Mouse (Mus musculus): Measurements from ENCODE around the gene Irf2bpl. TPM values are rescaled to one million over a fixed set of nuclear protein-coding genes. Genes with fewer than 3 reads are reported as not detected.

The Irf2bpl gene
- 47.6 and 58.3 TPM in 2 replicates for polyA plus RNA-seq (2014; fragmentation: Nextera tagmentation; extraction: Ambion mirVana)

DNA sequence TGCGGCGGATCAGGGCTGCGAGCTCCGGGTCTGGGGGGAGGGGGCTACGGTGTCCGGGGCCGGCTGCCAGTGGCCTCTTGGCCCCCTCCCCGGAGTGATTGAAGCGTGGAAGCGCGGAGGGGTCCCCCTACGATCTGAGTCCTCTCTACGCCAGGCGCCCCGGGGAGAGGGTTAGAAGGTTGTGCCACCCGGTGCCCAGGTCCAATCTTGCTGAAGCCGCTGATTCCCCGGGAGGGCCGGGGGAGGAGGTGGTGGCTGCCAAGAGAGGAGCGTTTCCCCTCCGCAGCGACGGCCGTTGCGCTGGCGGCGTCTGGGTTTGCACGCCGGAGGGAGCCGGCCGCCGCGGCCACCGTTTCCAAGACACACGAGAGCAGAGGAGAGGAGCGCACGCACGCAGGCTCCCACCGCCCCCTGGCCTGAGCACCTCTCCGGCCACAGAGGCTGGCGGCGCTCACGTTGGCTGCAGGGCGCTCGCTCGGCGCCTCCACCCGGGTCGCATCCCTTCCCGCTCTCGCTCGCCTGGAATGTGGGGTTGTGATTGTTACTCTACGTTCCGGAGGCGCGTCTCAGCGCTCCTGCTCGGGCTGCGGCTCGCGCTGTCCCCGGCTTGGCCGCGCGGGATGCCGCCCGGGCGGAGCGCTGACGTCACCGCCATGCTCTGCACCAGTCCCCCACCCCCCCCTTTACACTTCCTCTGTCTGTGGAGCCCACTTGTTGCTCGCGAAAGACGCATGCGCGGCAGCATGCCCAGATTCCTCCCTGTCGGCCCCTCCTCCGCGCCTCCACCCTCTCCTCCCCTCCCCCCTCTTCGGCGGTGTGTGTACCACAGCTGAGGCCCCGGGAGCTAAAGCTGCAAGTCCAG is at the start of gene Irf2bpl:
TSS of gene Irf2bpl (minus strand) at position 602 of the 862 bp plus-strand sequence.
- Histone ChIP-seq H3K9me3 (ENCODE audit: control insufficient read depth, low read length) (no peaks in the 10 kb centered on the region), H3K27me3 (ENCODE audit: control insufficient read depth, insufficient read depth, low read length) (peaks cover 4% of the 10 kb centered on the region; the same call in 1 of the 2 replicates), H3K4me3 (ENCODE audit: low read depth, low read length) (peak within 1 kb of the TSS; percentile 95), H3K4me1 (ENCODE audit: control insufficient read depth, insufficient read depth, low read length) (peaks cover 33% of the 10 kb centered on the region), H3K9ac (replicated peaks; ENCODE audit: low read depth, low read length) (peak within 1 kb of the TSS; percentile 100), H3K36me3 (ENCODE audit: control insufficient read depth, insufficient read depth, low read length) (no peaks in the 10 kb centered on the region), H3K4me2 (ENCODE audit: low read depth, low read length) (peak within 1 kb of the TSS; percentile 70), H3K27ac (ENCODE audit: low read depth, low read length) (peak within 1 kb of the TSS; percentile 99)
- WGBS: under 1% methylated on average over 70 of the region's 82 CpGs
- peak; percentile 89 for ATAC-seq (ENCODE audit: low read depth)

DNA sequence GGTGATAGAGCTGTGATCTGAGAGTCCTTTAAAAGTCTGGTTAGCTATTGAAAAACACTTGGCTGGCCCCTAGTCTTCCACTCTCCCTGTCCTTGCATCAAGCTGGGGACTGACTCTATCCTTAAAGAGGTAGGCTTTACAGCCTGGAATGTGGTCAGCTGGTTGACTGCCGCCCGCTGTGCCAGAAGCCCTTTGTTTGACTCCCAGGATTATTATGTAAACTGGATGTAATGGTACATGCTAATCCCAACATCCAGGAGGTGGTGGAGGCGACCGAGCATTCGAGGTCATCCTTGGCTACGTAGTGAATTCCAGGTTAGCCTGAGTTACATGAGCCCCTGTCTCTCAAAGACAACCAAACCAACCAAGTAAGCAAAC is 48.0 kb upstream of the Irf2bpl start:
- H3K4me3 ChIP-seq (ENCODE audit: low read depth, low read length): no peak overlapping the region
- WGBS: 17% methylated on average over 6 of the region's 6 CpGs
- H3K4me2 ChIP-seq (ENCODE audit: low read depth, low read length): no peak overlapping the region
- no peak overlapping the region for H3K27ac ChIP-seq (ENCODE audit: low read depth, low read length)
- no peak for ATAC-seq (ENCODE audit: low read depth)
- H3K36me3 ChIP-seq (ENCODE audit: control insufficient read depth, insufficient read depth, low read length): no peaks in the 10 kb centered on the region
- H3K9me3 ChIP-seq (ENCODE audit: control insufficient read depth, low read length): 0 out of 2 replicates have a peak, but pooled peaks cover 3% of the 10 kb centered on the region
- no peaks in the 10 kb centered on the region for H3K27me3 ChIP-seq (ENCODE audit: control insufficient read depth, insufficient read depth, low read length)
- H3K9ac ChIP-seq (replicated peaks; ENCODE audit: low read depth, low read length): no peak overlapping the region
- H3K4me1 ChIP-seq (ENCODE audit: control insufficient read depth, insufficient read depth, low read length): no peaks in the 10 kb centered on the region; the same call in 1 of the 2 replicates

DNA sequence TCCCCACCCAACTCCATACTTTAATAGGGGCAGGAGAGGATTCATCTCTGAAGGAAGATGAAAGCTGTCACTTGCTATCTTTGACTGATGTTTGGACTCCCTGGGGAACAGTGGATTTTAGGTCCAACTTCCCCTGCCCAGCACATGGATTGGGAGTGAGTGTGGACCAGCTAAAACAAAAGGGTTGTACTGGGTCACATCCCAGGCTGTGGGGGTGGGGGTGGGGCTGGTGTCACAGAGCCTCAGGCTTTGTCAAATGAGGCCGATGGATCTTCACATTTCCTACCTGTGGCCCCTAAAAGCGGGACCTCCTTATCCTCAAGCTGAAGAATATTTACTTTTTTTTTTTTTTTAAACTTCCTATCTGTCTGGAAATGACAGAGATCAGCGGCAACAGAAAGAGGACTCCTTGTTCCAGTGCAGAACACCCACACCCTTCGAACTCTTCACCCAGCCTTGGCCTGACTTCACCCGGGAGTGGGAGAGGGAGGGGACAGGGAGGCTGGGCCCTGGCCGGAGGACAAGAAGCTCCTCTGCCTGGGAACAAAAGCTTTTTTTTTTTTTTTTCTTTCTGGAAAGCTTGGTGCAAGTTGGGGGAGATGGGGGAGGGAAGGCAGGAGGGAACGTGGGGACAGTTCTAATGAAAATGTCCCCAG is 47.4 kb upstream of the Irf2bpl start:
- H3K9me3 ChIP-seq (ENCODE audit: control insufficient read depth, low read length): 0 out of 2 replicates have a peak, but pooled peaks cover 3% of the 10 kb centered on the region
- H3K4me1 ChIP-seq (ENCODE audit: control insufficient read depth, insufficient read depth, low read length): no peaks in the 10 kb centered on the region; the same call in 1 of the 2 replicates
- no peak overlapping the region for H3K4me3 ChIP-seq (ENCODE audit: low read depth, low read length)
- 7% methylated on average over 7 of the region's 7 CpGs for WGBS
- H3K27me3 ChIP-seq (ENCODE audit: control insufficient read depth, insufficient read depth, low read length): no peaks in the 10 kb centered on the region
- H3K27ac ChIP-seq (ENCODE audit: low read depth, low read length): no peak overlapping the region
- ATAC-seq (ENCODE audit: low read depth): no peak
- H3K9ac ChIP-seq (replicated peaks; ENCODE audit: low read depth, low read length): no peak overlapping the region
- H3K36me3 ChIP-seq (ENCODE audit: control insufficient read depth, insufficient read depth, low read length): no peaks in the 10 kb centered on the region
- H3K4me2 ChIP-seq (ENCODE audit: low read depth, low read length): no peak overlapping the region

DNA sequence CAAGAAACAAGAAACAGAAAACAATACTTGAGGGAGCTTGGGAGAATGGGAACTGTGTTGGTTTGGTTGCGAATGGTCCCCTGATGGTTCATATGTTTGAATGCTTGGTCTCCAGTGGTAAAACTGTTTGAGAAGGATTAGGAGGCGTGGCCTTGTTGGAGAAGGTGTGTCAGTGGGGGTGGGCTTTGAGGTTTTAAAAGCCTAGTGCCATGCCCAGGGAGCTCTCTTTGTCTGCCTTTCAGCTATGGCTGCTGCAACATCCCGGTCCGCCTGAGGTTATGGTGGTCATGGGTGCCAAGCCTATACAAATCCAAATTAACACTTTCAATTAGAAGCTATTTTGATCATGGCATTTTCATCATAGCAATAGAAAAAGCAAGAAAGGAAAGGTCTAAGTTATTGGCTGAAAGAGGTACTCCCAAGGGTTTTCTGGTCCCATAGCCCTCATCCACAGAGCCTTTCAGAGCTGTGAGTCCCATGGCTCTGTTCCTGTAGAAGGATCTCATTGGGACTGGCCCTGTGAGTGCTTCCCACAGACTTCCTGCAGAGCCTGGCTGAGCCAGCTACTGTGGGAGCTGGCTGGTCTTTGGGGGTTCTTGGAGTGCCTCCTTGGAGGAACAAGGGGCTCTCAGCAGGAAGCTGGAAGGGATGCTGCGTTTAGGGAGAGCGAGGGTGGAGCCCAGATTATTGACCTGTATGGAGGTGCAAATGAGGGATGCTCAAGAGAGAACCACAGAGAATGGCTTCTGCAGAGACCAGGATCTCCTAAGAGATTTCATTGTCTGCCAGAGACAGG is 46.5 kb upstream of the Irf2bpl start:
- no peak overlapping the region for H3K27ac ChIP-seq (ENCODE audit: low read depth, low read length)
- no peak overlapping the region for H3K4me2 ChIP-seq (ENCODE audit: low read depth, low read length)
- 0 out of 2 replicates have a peak, but pooled peaks cover 3% of the 10 kb centered on the region for H3K9me3 ChIP-seq (ENCODE audit: control insufficient read depth, low read length)
- WGBS: 78% methylated on average over 6 of the region's 6 CpGs
- ATAC-seq (ENCODE audit: low read depth): no peak
- H3K9ac ChIP-seq (replicated peaks; ENCODE audit: low read depth, low read length): no peak overlapping the region
- H3K4me1 ChIP-seq (ENCODE audit: control insufficient read depth, insufficient read depth, low read length): no peaks in the 10 kb centered on the region; the same call in 1 of the 2 replicates
- H3K27me3 ChIP-seq (ENCODE audit: control insufficient read depth, insufficient read depth, low read length): no peaks in the 10 kb centered on the region
- H3K36me3 ChIP-seq (ENCODE audit: control insufficient read depth, insufficient read depth, low read length): no peaks in the 10 kb centered on the region
- no peak overlapping the region for H3K4me3 ChIP-seq (ENCODE audit: low read depth, low read length)

DNA sequence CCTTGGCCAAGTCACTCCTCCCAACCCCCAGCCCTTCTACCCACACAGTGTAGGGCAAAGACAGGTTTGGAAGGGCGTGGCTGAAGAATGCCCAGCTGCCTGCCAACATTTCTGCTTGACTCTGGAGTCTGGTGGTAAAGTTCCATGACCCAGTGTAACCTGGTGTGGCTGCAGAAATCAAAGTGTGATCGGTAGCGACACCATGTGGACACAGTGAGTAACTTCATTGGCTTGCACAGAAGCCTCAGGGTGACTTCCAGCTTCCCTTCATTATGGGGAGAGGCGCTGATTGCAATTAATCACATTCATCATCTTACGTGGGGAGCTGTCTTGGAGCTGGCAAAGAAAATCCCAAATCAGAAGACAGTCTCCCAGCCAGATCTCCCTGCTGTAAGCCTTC is 39.2 kb upstream of the Irf2bpl start:
- Histone ChIP-seq H3K4me1 (ENCODE audit: control insufficient read depth, insufficient read depth, low read length) (peaks cover 9% of the 10 kb centered on the region), H3K9me3 (ENCODE audit: control insufficient read depth, low read length) (0 out of 2 replicates have a peak, but pooled peaks cover 3% of the 10 kb centered on the region), H3K4me3 (ENCODE audit: low read depth, low read length) (no peak overlapping the region), H3K36me3 (ENCODE audit: control insufficient read depth, insufficient read depth, low read length) (no peaks in the 10 kb centered on the region), H3K9ac (replicated peaks; ENCODE audit: low read depth, low read length) (peak overlapping the region; percentile 5; the same call in 1 of the 2 replicates), H3K27me3 (ENCODE audit: control insufficient read depth, insufficient read depth, low read length) (no peaks in the 10 kb centered on the region), H3K27ac (ENCODE audit: low read depth, low read length) (peak overlapping the region; percentile 52; the same call in 1 of the 2 replicates), H3K4me2 (ENCODE audit: low read depth, low read length) (no peak overlapping the region)
- ATAC-seq (ENCODE audit: low read depth): peak; percentile 62
- WGBS: 4% methylated on average over 5 of the region's 5 CpGs

DNA sequence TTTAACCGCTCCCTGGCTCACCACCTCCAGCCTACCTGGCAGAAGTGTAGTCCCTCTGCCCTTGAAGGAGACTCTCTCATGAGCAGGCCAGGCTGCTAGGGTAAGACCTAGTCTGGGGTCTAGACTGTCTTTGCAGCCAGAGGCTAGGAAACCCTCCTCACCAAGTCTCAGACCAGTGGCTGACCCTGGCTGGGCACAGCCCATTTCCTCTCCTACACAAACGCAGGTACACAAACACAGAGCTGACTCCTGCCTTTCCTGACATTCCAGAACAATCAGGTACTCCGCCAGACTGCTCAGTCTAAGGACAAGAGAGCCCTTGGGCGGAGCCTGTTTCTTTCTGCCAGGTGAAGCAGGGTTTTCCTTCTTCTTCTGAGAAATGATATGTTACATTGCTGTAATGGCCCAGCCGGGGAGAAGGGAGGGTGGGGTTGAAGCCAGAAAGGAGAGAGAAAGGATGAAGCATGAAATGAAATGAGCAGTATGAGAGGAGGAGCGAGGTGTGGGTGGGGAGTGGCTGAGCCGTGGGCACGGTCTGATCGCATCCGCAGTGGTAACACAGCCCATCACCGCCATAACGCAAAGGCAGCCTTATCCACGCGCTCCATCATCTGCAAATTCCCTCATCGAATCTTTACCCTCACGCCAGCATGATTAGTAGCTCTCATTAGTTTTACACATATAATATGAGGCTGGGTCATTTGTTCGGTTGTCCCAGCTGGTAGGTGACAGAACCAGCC is 34.6 kb upstream of the Irf2bpl start:
- ATAC-seq (ENCODE audit: low read depth): peak; percentile 26; the same call in 1 of the 2 replicates
- Histone ChIP-seq H3K27ac (ENCODE audit: low read depth, low read length) (peak overlapping the region; percentile 90), H3K4me2 (ENCODE audit: low read depth, low read length) (peak overlapping the region; percentile 4; the same call in 1 of the 2 replicates), H3K9me3 (ENCODE audit: control insufficient read depth, low read length) (no peaks in the 10 kb centered on the region), H3K9ac (replicated peaks; ENCODE audit: low read depth, low read length) (peak overlapping the region; percentile 25; the same call in 1 of the 2 replicates), H3K36me3 (ENCODE audit: control insufficient read depth, insufficient read depth, low read length) (no peaks in the 10 kb centered on the region), H3K4me3 (ENCODE audit: low read depth, low read length) (no peak overlapping the region), H3K27me3 (ENCODE audit: control insufficient read depth, insufficient read depth, low read length) (no peaks in the 10 kb centered on the region), H3K4me1 (ENCODE audit: control insufficient read depth, insufficient read depth, low read length) (peaks cover 23% of the 10 kb centered on the region)
- WGBS: 62% methylated on average over 17 of the region's 17 CpGs

DNA sequence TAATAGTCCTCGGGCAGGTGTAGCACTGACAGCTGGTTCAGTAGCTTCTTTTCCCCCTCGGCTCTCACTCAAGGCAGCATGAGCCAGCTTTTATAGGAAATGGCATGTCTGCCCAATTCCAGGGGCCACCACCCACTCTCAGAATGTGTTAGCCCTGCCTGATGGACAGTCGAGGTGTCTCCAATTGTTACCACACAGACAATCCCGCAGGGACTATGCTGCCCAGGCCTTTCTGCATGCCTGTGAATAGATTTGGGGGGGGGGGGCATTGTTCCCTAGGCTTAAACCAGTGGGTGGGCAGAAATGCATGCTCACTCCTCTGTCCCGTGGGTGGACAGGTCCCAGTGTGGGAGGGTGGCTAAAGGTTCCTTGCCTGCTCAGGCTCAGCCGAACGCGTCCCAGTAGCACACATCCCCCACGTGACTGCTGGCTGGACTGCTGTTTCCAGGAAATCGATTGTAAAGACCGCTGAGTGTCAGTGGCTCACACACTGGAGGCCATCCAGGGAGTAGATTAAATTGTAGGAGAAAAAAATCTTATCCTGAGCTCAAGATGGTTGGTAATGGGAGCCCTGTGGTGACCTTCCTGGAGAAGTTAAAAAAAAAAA is 33.9 kb upstream of the Irf2bpl start:
- H3K27me3 ChIP-seq (ENCODE audit: control insufficient read depth, insufficient read depth, low read length): no peaks in the 10 kb centered on the region
- peak; percentile 53; the same call in 1 of the 2 replicates for ATAC-seq (ENCODE audit: low read depth)
- no peak overlapping the region for H3K4me2 ChIP-seq (ENCODE audit: low read depth, low read length)
- WGBS: 20% methylated on average over 11 of the region's 11 CpGs
- H3K4me1 ChIP-seq (ENCODE audit: control insufficient read depth, insufficient read depth, low read length): peaks cover 20% of the 10 kb centered on the region
- no peak overlapping the region for H3K4me3 ChIP-seq (ENCODE audit: low read depth, low read length)
- H3K9me3 ChIP-seq (ENCODE audit: control insufficient read depth, low read length): no peaks in the 10 kb centered on the region
- H3K9ac ChIP-seq (replicated peaks; ENCODE audit: low read depth, low read length): peak overlapping the region; percentile 25; the same call in 1 of the 2 replicates
- peak overlapping the region; percentile 90 for H3K27ac ChIP-seq (ENCODE audit: low read depth, low read length)
- no peaks in the 10 kb centered on the region for H3K36me3 ChIP-seq (ENCODE audit: control insufficient read depth, insufficient read depth, low read length)

Data from neural tube, embryonic 14.5 days (tissue).